Mouse (Mus musculus) cortical plate, adult 2 months (tissue): ENCODE measurements around the gene Il31ra. TPM values are rescaled to one million over a fixed set of nuclear protein-coding genes. Genes with fewer than 3 reads are reported as not detected.

Experiments
- H3K27ac ChIP-seq: fragments of 200-500 bp; 2 replicates; pipeline ENCODE4 v1.5.1; 2012; ENCODE audit warnings: low read length, control low read depth, inconsistent platforms; ENCODE audit not compliant: insufficient read depth
- H3K4me1 ChIP-seq: fragments of 200-500 bp; 2 replicates; pipeline ENCODE4 v1.6.1; 2011; ENCODE audit warnings: low read length; ENCODE audit not compliant: control insufficient read depth, insufficient read depth
- H3K4me3 ChIP-seq: fragments of 200-500 bp; 2 replicates; pipeline ENCODE4 v1.5.1; 2011; ENCODE audit warnings: mild to moderate bottlenecking, low read length, control low read depth; ENCODE audit not compliant: insufficient read depth
- CTCF ChIP-seq: fragments of 200-500 bp; IDR thresholded peaks from 2 replicates; pipeline ENCODE4 v1.5.1; 2011; ENCODE audit warnings: mild to moderate bottlenecking, control low read depth, low read length; ENCODE audit not compliant: insufficient read depth; ENCODE audit errors: extremely low read depth
- POLR2A ChIP-seq: fragments of 200-500 bp; IDR thresholded peaks from 2 replicates; pipeline ENCODE4 v1.6.1; 2011; ENCODE audit warnings: mild to moderate bottlenecking, low read length, control low read depth; ENCODE audit not compliant: insufficient read depth; ENCODE audit errors: extremely low read depth
- polyA plus RNA-seq: library from polyadenylated mRNA; depleted of rRNA; stranded (reverse); fragments of >200 nt; gene quantifications from 2 replicates; pipeline ENCODE4 v1.2.3, GENCODE M21; 2012

Gene Il31ra
- polyA plus RNA-seq, 1 experiment = 0.13 TPM

DNA sequence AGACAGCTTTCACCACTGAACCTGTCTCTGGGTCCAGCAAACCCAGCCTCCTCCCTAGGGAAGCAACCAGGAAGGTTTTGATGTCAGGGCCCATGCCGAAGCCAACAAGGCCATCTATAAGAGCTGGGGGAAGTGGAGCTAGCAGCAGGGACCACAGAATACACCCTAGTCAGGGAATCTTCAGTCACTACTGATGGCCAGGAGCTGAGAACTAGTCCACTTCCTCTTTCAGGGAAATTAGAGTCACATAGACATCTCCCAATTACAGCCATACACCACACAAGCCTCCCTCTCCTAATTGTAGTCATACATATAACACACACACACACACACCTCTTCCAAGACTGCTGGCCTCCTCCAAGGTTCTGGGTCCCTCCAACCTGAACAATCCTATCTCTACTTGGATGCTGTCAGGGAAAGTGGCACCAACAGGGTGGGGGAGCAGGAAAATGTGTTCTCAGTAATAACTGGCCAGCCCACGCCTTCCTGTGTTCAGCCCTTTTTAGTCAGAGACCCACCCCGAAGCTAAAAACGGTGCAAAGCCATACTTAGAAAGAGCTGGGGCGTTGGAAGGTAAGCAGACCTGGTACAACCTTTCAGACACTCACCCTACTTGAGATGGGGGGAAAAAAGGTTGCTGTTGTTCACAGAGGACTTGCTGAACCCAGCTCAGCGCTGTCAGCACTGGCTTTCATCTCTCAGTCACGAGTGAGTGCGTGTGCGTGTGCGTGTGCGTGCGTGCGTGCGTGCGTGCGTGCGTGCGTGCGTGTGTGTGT is 83.5 kb downstream of the Il31ra start:
- Histone ChIP-seq H3K4me3 (no peak overlapping the region), H3K27ac (no peak overlapping the region), H3K4me1 (no peaks in the 10 kb centered on the region)
- TF ChIP-seq POLR2A = no peak
- no peak for TF ChIP-seq CTCF

DNA sequence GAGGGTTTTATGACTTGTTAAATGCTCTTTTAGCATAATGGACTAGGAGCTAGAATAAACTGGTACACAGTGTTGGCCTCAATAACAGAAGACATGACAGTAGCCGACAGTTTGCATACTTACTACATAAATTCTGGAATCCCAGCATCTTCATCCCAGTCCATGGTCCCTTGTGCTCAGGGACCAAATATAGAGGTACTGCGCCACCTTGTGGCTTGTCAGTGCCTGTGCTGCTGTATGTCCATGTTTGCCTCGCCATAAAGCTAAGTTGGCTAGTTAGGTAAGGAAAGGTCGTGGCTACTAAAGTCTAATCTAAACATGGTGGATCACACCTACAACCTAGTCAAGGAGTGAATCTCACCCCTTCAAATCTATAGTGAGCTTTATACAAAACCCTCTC is 84.7 kb downstream of the Il31ra start:
- TF ChIP-seq POLR2A = no peak
- TF ChIP-seq CTCF = peak; percentile 96
- H3K4me3 ChIP-seq = no peak overlapping the region
- H3K4me1 ChIP-seq = no peaks in the 10 kb centered on the region
- H3K27ac ChIP-seq = no peak overlapping the region

DNA sequence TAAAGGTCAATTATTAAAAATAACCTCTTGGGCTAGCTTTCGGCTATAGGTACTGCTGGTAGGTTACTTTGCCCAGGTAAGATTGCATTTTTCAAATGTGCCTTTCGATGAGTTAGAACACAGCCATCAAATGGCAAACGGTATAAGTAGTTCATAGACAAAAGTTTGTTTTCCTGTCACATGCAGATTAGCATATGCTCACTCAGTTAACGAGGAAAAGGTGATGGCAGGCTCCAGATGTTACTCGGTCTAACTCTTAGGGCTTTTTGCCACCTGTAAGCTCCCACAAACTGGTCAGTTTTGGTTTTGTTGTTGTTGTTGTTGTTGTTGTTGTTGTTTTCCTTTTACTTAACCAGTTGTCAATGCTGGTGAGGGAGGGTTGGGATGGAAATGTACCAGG is 85.7 kb downstream of the Il31ra start:
- TF ChIP-seq CTCF = no peak
- no peak for TF ChIP-seq POLR2A
- Histone ChIP-seq H3K4me1 (no peaks in the 10 kb centered on the region), H3K27ac (no peak overlapping the region), H3K4me3 (no peak overlapping the region)

DNA sequence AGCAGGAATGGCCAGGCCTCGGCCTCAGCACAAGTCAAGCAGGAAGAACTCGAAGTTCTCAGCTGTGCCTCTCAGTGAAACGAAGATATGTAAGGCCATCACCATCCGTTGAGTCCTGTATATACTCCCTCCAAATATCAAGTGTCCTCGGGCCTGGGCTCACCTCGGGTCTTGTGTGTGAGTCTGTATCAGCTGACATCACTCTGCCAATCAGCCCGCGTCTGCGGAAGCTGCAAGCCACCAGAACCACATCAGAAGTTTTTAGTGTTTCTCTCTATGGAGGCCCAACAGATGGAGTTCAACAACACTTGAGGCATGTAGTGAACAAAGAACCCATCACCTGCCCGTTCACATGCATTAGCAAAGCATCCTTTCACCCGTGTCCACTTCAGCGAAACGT is 86.5 kb downstream of the Il31ra start:
- no peak overlapping the region for H3K27ac ChIP-seq
- TF ChIP-seq POLR2A (no peak), CTCF (no peak)

DNA sequence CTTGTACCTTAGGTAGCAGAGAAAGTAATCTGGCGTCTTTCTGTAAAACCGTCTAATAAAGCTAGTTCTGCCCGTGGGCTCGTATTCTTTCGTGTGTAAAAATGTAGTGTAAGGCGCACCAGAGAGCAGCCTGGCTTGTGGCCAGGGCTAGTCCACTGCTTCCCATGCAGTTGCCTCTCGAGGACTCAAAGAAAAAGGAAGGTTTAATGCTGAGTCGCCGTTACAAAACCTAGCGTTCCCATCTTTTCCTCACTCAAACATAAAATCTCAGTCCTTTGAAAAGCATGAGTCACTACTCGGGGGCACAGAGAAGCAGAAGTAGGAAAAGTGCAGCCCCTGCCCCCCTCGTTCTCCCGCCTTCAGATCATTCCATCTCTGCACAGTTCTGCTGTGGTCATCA is 87.4 kb downstream of the Il31ra start:
- no peak for TF ChIP-seq POLR2A
- no peak for TF ChIP-seq CTCF
- no peaks in the 10 kb centered on the region for H3K4me1 ChIP-seq
- H3K27ac ChIP-seq = no peak overlapping the region
- no peak overlapping the region for H3K4me3 ChIP-seq

More for the DNA sequence above, 86.5 kb downstream of the Il31ra start:
- Histone ChIP-seq H3K4me1 (no peaks in the 10 kb centered on the region), H3K4me3 (no peak overlapping the region)

DNA sequence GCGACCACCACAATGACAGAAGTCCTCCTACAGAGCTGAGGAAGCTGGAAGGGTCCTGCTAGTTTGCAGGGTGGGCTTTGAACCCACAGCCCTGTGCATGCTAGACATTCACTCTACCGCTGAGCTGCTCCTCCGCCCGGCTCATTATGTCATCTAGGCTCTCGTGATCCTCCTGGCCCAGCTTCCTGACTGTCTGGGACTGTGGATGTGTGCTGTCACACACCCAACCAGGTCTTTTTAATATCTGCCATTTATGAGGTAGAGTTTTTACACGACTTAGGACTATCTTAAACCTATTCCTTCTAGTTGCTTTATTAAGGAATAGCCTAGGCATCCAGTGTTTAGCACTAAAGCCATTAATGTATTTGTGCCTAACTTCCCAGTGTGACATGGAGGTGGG is 88.7 kb downstream of the Il31ra start:
- Histone ChIP-seq H3K27ac (no peak overlapping the region), H3K4me3 (no peak overlapping the region), H3K4me1 (no peaks in the 10 kb centered on the region)
- no peak for TF ChIP-seq POLR2A
- no peak for TF ChIP-seq CTCF

DNA sequence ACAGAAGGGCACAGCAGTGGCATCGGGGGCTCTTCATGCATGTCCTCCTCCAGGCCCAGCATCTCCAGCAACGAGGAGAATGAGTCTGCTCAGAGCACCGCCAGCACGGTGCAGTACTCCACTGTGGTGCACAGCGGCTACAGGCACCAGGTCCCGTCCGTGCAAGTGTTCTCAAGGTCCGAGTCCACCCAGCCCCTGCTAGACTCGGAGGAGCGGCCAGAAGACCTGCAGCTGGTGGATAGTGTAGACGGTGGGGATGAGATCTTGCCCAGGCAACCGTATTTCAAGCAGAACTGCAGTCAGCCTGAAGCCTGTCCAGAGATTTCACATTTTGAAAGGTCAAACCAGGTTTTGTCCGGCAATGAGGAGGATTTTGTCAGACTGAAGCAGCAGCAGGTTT is 90.3 kb downstream of the Il31ra start:
- H3K27ac ChIP-seq = no peak overlapping the region
- H3K4me3 ChIP-seq = no peak overlapping the region
- no peak for TF ChIP-seq CTCF
- no peak for TF ChIP-seq POLR2A
- no peaks in the 10 kb centered on the region for H3K4me1 ChIP-seq

DNA sequence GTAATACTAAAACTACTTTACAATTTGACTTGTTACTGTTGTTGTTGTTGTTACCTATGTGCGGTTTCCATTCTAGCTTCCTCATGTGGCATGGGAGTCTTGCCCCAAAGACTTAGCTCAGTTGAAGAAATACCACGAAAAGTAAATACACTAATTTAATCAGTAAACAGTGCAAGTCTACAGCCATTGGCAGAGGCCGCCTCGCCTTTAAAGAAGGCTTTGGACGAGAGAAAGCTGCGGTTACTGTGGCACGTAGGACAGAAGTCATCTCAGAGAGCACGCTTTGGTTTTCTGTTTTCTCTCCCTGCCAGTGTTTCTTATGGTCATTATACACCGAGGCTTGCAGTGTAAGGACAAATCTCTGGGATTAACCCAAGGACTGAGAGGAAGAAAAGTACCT is 93.7 kb downstream of the Il31ra start:
- TF ChIP-seq POLR2A = no peak
- Histone ChIP-seq H3K4me3 (no peak overlapping the region), H3K4me1 (no peaks in the 10 kb centered on the region)

DNA sequence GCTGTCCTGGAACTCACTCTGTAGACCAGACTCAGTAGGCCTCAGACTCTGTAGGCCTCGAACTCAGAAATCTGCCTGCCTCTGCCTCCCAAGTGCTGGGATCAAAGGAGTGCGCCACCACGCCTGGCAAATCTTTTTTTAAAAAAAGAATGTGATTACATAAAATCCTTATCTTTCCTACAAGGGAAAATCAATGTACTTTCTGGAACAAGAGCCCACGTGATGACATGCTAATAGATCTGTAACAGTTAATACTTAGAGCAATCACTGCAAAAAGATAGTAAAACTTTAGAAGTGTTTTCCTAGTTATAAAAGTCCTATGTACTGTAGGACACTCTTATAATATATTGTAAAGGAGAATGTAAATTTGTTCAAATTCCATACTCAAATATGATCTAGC is 94.1 kb downstream of the Il31ra start:
- H3K27ac ChIP-seq = no peak overlapping the region
- H3K4me1 ChIP-seq = no peaks in the 10 kb centered on the region
- no peak overlapping the region for H3K4me3 ChIP-seq
- TF ChIP-seq CTCF = no peak
- TF ChIP-seq POLR2A = no peak

More for the DNA sequence above, 93.7 kb downstream of the Il31ra start:
- no peak overlapping the region for H3K27ac ChIP-seq

DNA sequence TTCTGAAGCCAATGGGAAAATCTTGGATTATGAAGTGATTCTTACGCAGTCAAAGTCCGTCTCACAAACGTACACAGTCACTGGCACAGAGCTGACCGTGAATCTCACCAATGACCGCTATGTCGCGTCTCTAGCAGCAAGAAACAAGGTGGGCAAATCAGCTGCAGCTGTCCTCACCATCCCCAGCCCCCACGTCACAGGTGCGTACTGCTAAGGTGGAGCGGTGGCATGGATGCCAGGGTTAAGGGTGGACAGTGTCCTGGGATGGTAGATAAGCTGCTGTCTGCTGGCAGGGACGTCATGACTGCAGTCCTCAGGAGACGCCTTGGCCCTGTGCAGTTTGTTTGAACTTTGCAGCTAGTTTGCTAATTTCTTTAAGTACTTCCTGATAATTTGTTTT is 99.6 kb downstream of the Il31ra start:
- no peak overlapping the region for H3K27ac ChIP-seq

More for the DNA sequence above, 99.6 kb downstream of the Il31ra start:
- Histone ChIP-seq H3K4me1 (no peaks in the 10 kb centered on the region), H3K4me3 (no peak overlapping the region)
- TF ChIP-seq CTCF (no peak), POLR2A (no peak)
